Mouse (Mus musculus): Measurements from ENCODE around the gene Rnd1. TPM values are rescaled to one million over a fixed set of nuclear protein-coding genes. Genes with fewer than 3 reads are reported as not detected.

Gene Rnd1
- 1.2 TPM for polyA plus RNA-seq (2015; fragmentation: Illumina TruSeq; extraction: RNeasy Lipid Tissue Mini Kit (QIAGEN cat#74804); ENCODE audit: insufficient read depth, low read depth, low replicate concordance)

GRCm38 (mm10) chr15:98676940-98677728 lies at the start of gene Rnd1:
Gene Rnd1, minus strand, starts transcription at chr15:98677461.

GRCm38 (mm10) chr15:98707766-98708372 lies 30.6 kb upstream of the Rnd1 start, which contains the start of gene Ccdc65:
Gene Ccdc65, plus strand, starts transcription at chr15:98708207.

GRCm38 (mm10) chr15:98662567-98663545 lies 14.4 kb downstream of the Rnd1 start, which contains the start of gene Ddx23:
Gene Ddx23, minus strand, starts transcription at chr15:98662894.

GRCm38 (mm10) chr15:98630540-98630939 lies 46.7 kb downstream of the Rnd1 start, which contains the start of gene Cacnb3:
Gene Cacnb3, plus strand, starts transcription at chr15:98630840.

Other genes starting within 250 kb of the Rnd1 start
- gene Olfr282, start 246.2 kb downstream of the Rnd1 start, polyA plus RNA-seq (2015; fragmentation: Illumina TruSeq; extraction: RNeasy Lipid Tissue Mini Kit (QIAGEN cat#74804); ENCODE audit: insufficient read depth, low read depth, low replicate concordance) = not detected
- gene Olfr281, start 224.9 kb downstream of the Rnd1 start, polyA plus RNA-seq (2015; fragmentation: Illumina TruSeq; extraction: RNeasy Lipid Tissue Mini Kit (QIAGEN cat#74804); ENCODE audit: insufficient read depth, low read depth, low replicate concordance) = not detected
- not detected for gene OR5BS1P, start 207.6 kb downstream of the Rnd1 start, polyA plus RNA-seq (2015; fragmentation: Illumina TruSeq; extraction: RNeasy Lipid Tissue Mini Kit (QIAGEN cat#74804); ENCODE audit: insufficient read depth, low read depth, low replicate concordance)
- gene Lalba, start 194.7 kb downstream of the Rnd1 start, polyA plus RNA-seq (2015; fragmentation: Illumina TruSeq; extraction: RNeasy Lipid Tissue Mini Kit (QIAGEN cat#74804); ENCODE audit: insufficient read depth, low read depth, low replicate concordance) = not detected
- gene Olfr279, start 185.1 kb downstream of the Rnd1 start, polyA plus RNA-seq (2015; fragmentation: Illumina TruSeq; extraction: RNeasy Lipid Tissue Mini Kit (QIAGEN cat#74804); ENCODE audit: insufficient read depth, low read depth, low replicate concordance) = not detected
- 13.7 TPM for gene Kansl2, start 143.2 kb downstream of the Rnd1 start, polyA plus RNA-seq (2015; fragmentation: Illumina TruSeq; extraction: RNeasy Lipid Tissue Mini Kit (QIAGEN cat#74804); ENCODE audit: insufficient read depth, low read depth, low replicate concordance)
- 10.4 TPM for gene Ccnt1, start 106.5 kb downstream of the Rnd1 start, polyA plus RNA-seq (2015; fragmentation: Illumina TruSeq; extraction: RNeasy Lipid Tissue Mini Kit (QIAGEN cat#74804); ENCODE audit: insufficient read depth, low read depth, low replicate concordance)
- gene 4930415O20Rik, start 106.5 kb downstream of the Rnd1 start, polyA plus RNA-seq (2015; fragmentation: Illumina TruSeq; extraction: RNeasy Lipid Tissue Mini Kit (QIAGEN cat#74804); ENCODE audit: insufficient read depth, low read depth, low replicate concordance) = 4.3 TPM
- 28.0 TPM for gene Adcy6, start 67.4 kb downstream of the Rnd1 start, polyA plus RNA-seq (2015; fragmentation: Illumina TruSeq; extraction: RNeasy Lipid Tissue Mini Kit (QIAGEN cat#74804); ENCODE audit: insufficient read depth, low read depth, low replicate concordance)
- gene Cacnb3, start 46.6 kb downstream of the Rnd1 start, polyA plus RNA-seq (2015; fragmentation: Illumina TruSeq; extraction: RNeasy Lipid Tissue Mini Kit (QIAGEN cat#74804); ENCODE audit: insufficient read depth, low read depth, low replicate concordance) = 5.0 TPM
- 15.6 TPM for gene Ddx23, start 14.6 kb downstream of the Rnd1 start, polyA plus RNA-seq (2015; fragmentation: Illumina TruSeq; extraction: RNeasy Lipid Tissue Mini Kit (QIAGEN cat#74804); ENCODE audit: insufficient read depth, low read depth, low replicate concordance)
- not detected for gene Ccdc65, start 30.7 kb upstream of the Rnd1 start, polyA plus RNA-seq (2015; fragmentation: Illumina TruSeq; extraction: RNeasy Lipid Tissue Mini Kit (QIAGEN cat#74804); ENCODE audit: insufficient read depth, low read depth, low replicate concordance)
- 174 TPM for gene Fkbp11, start 50.7 kb upstream of the Rnd1 start, polyA plus RNA-seq (2015; fragmentation: Illumina TruSeq; extraction: RNeasy Lipid Tissue Mini Kit (QIAGEN cat#74804); ENCODE audit: insufficient read depth, low read depth, low replicate concordance)
- 12.4 TPM for gene Arf3, start 85.8 kb upstream of the Rnd1 start, polyA plus RNA-seq (2015; fragmentation: Illumina TruSeq; extraction: RNeasy Lipid Tissue Mini Kit (QIAGEN cat#74804); ENCODE audit: insufficient read depth, low read depth, low replicate concordance)
- 0.39 TPM for gene Wnt10b, start 100.7 kb upstream of the Rnd1 start, polyA plus RNA-seq (2015; fragmentation: Illumina TruSeq; extraction: RNeasy Lipid Tissue Mini Kit (QIAGEN cat#74804); ENCODE audit: insufficient read depth, low read depth, low replicate concordance)
- not detected for gene Wnt1, start 112.4 kb upstream of the Rnd1 start, polyA plus RNA-seq (2015; fragmentation: Illumina TruSeq; extraction: RNeasy Lipid Tissue Mini Kit (QIAGEN cat#74804); ENCODE audit: insufficient read depth, low read depth, low replicate concordance)
- not detected for gene Ddn, start 132.0 kb upstream of the Rnd1 start, polyA plus RNA-seq (2015; fragmentation: Illumina TruSeq; extraction: RNeasy Lipid Tissue Mini Kit (QIAGEN cat#74804); ENCODE audit: insufficient read depth, low read depth, low replicate concordance)
- 11.2 TPM for gene Prkag1, start 154.1 kb upstream of the Rnd1 start, polyA plus RNA-seq (2015; fragmentation: Illumina TruSeq; extraction: RNeasy Lipid Tissue Mini Kit (QIAGEN cat#74804); ENCODE audit: insufficient read depth, low read depth, low replicate concordance)
- gene Kmt2d, start 193.7 kb upstream of the Rnd1 start, polyA plus RNA-seq (2015; fragmentation: Illumina TruSeq; extraction: RNeasy Lipid Tissue Mini Kit (QIAGEN cat#74804); ENCODE audit: insufficient read depth, low read depth, low replicate concordance) = 12.0 TPM
- 0.92 TPM for gene Rhebl1, start 217.1 kb upstream of the Rnd1 start, polyA plus RNA-seq (2015; fragmentation: Illumina TruSeq; extraction: RNeasy Lipid Tissue Mini Kit (QIAGEN cat#74804); ENCODE audit: insufficient read depth, low read depth, low replicate concordance)
- 0.87 TPM for gene Dhh, start 221.1 kb upstream of the Rnd1 start, polyA plus RNA-seq (2015; fragmentation: Illumina TruSeq; extraction: RNeasy Lipid Tissue Mini Kit (QIAGEN cat#74804); ENCODE audit: insufficient read depth, low read depth, low replicate concordance)
- gene Lmbr1l, start 240.8 kb upstream of the Rnd1 start, polyA plus RNA-seq (2015; fragmentation: Illumina TruSeq; extraction: RNeasy Lipid Tissue Mini Kit (QIAGEN cat#74804); ENCODE audit: insufficient read depth, low read depth, low replicate concordance) = 9.3 TPM

All from pancreas, adult 10 weeks (tissue).